Mouse (Mus musculus) embryonic fibroblast, embryonic 13.5 days (primary cell): ENCODE data around the gene Lao1.

Source experiments
- CTCF ChIP-seq: IDR thresholded peaks from 2 replicates; pipeline ENCODE4 v1.5.1; 2011; ENCODE audit warnings: mild to moderate bottlenecking, control low read depth, low read length, moderate library complexity, borderline replicate concordance; ENCODE audit not compliant: insufficient read depth
- POLR2A ChIP-seq: IDR thresholded peaks from 2 replicates; pipeline ENCODE4 v1.6.1; 2011; ENCODE audit warnings: low read depth, mild to moderate bottlenecking, control low read depth, low read length, moderate library complexity

- no peak for TF ChIP-seq CTCF
- TF ChIP-seq POLR2A = no peak
Measured at GRCm38 (mm10) chr4:118999691-119000486, 38.5 kb downstream of the Lao1 start.
